Mouse (Mus musculus) myocyte (in vitro differentiated cells): ENCODE data around the gene Ephb4. TPM values are rescaled to one million over a fixed set of nuclear protein-coding genes. Genes with fewer than 3 reads are reported as not detected.

Experiments used
- H3K27me3 ChIP-seq: one replicate; pipeline ENCODE4 v1.6.1; 2011; ENCODE audit not compliant: control insufficient read depth, insufficient read depth, insufficient read length
- H3K36me3 ChIP-seq: one replicate; pipeline ENCODE4 v1.6.1; 2011; ENCODE audit not compliant: control insufficient read depth, insufficient read depth
- H3K4me2 ChIP-seq: one replicate; pipeline ENCODE4 v1.6.1; 2011; ENCODE audit warnings: low read depth, control low read depth
- H3K4me3 ChIP-seq: one replicate; pipeline ENCODE4 v1.5.1; 2011; ENCODE audit warnings: mild to moderate bottlenecking, control low read depth, moderate library complexity
- H3K79me2 ChIP-seq: one replicate; pipeline ENCODE4 v1.6.1; 2011; ENCODE audit not compliant: control insufficient read depth, insufficient read depth
- H3ac ChIP-seq: one replicate; pipeline ENCODE4 v1.6.1; 2011; ENCODE audit not compliant: control insufficient read depth, insufficient read length
- CEBPB ChIP-seq: IDR thresholded peaks from 2 replicates; pipeline ENCODE4 v1.6.1; 2011; ENCODE audit warnings: mild to moderate bottlenecking, moderate library complexity; ENCODE audit not compliant: poor library complexity, insufficient read depth, severe bottlenecking
- E2F4 ChIP-seq: IDR thresholded peaks from one replicate; pipeline ENCODE4 v1.6.1; 2011; ENCODE audit warnings: mild to moderate bottlenecking, control low read depth, moderate library complexity; ENCODE audit not compliant: insufficient read depth
- MAX ChIP-seq: IDR thresholded peaks from one replicate; pipeline ENCODE4 v1.6.1; 2011; ENCODE audit warnings: low read depth, mild to moderate bottlenecking, control low read depth
- MYOD1 ChIP-seq, 3 experiments: IDR thresholded peaks; one replicate each; pipeline ENCODE4 v1.6.1; 2011; ENCODE audit warnings: control low read depth in 2 of 3, low read depth in 2 of 3, mild to moderate bottlenecking in 2 of 3, moderate library complexity in 1 of 3; ENCODE audit not compliant: insufficient read length in 2 of 3, control insufficient read depth in 1 of 3
- MYOG ChIP-seq, 3 experiments: IDR thresholded peaks; one replicate each; pipeline ENCODE4 v1.6.1; 2011; ENCODE audit warnings: control low read depth in 2 of 3, low read depth in 2 of 3, mild to moderate bottlenecking in 2 of 3; ENCODE audit not compliant: insufficient read length in 2 of 3, control insufficient read depth in 1 of 3, insufficient read depth in 1 of 3
- POLR2A ChIP-seq: IDR thresholded peaks from one replicate; pipeline ENCODE4 v1.6.1; 2011; ENCODE audit warnings: low read depth, mild to moderate bottlenecking, control low read depth, moderate library complexity; ENCODE audit not compliant: insufficient read length
- POLR2AphosphoS2 ChIP-seq: IDR thresholded peaks from one replicate; pipeline ENCODE4 v1.6.1; 2011; ENCODE audit warnings: low read depth, control low read depth; ENCODE audit not compliant: insufficient read length
- REST ChIP-seq: IDR thresholded peaks from one replicate; pipeline ENCODE4 v1.6.1; 2011; ENCODE audit warnings: mild to moderate bottlenecking, control low read depth, moderate library complexity; ENCODE audit not compliant: insufficient read depth, insufficient read length
- SRF ChIP-seq: IDR thresholded peaks from one replicate; pipeline ENCODE4 v1.6.1; 2011; ENCODE audit warnings: low read depth; ENCODE audit not compliant: control insufficient read depth, insufficient read length
- TCF12 ChIP-seq: IDR thresholded peaks from one replicate; pipeline ENCODE4 v1.6.1; 2011; ENCODE audit warnings: mild to moderate bottlenecking, control low read depth; ENCODE audit not compliant: poor library complexity, insufficient read depth, severe bottlenecking
- TCF3 ChIP-seq: IDR thresholded peaks from one replicate; pipeline ENCODE4 v1.6.1; 2011; ENCODE audit warnings: low read depth, control low read depth; ENCODE audit not compliant: insufficient read length
- USF1 ChIP-seq: IDR thresholded peaks from one replicate; pipeline ENCODE4 v1.6.1; 2011; ENCODE audit warnings: low read depth, mild to moderate bottlenecking, control low read depth, moderate library complexity
- polyA plus RNA-seq: library from polyadenylated mRNA; unstranded; fragments of >200 nt; fragmentation: generic; extraction: Trizol; gene quantifications from one replicate; pipeline ENCODE4 v1.2.1, GENCODE M21; 2012; ENCODE audit warnings: missing spikeins

Gene Ephb4
- polyA plus RNA-seq, 1 experiment: 17.8 TPM

- TF ChIP-seq MAX: no peak
- TF ChIP-seq USF1: no peak
- no peak for TF ChIP-seq POLR2AphosphoS2
- no peak for TF ChIP-seq TCF3
- no peak for TF ChIP-seq E2F4
- no peak for TF ChIP-seq SRF
- no peak for TF ChIP-seq MYOG (IDR thresholded peaks at IDR 0.05; ENCODE audit: control insufficient read depth in 1 of 3, insufficient read depth in 1 of 3, insufficient read length in 2 of 3, low read depth in 2 of 3)
- no peak for TF ChIP-seq REST
- TF ChIP-seq CEBPB: no peak
- TF ChIP-seq TCF12: no peak
- no peak for TF ChIP-seq POLR2A
- no peak for TF ChIP-seq MYOD1 (IDR thresholded peaks at IDR 0.05; ENCODE audit: control insufficient read depth in 1 of 3, insufficient read length in 2 of 3, low read depth in 2 of 3)
- Histone ChIP-seq H3K36me3 (no peaks in the 10 kb centered on the region), H3K4me2 (no peak overlapping the region), H3K4me3 (no peak overlapping the region), H3ac (no peak overlapping the region), H3K79me2 (no peaks in the 10 kb centered on the region), H3K27me3 (peaks cover 48% of the 10 kb centered on the region)
These were observed 60.6 kb downstream of the Ephb4 start for GRCm38 (mm10) chr5:137410549-137410948.

- peaks cover 42% of the 10 kb centered on the region for H3K27me3 ChIP-seq
These were observed 61.3 kb downstream of the Ephb4 start for GRCm38 (mm10) chr5:137411235-137411634.

GRCm38 (mm10) chr5:137414253-137414652, 64.3 kb downstream of the Ephb4 start:
- Histone ChIP-seq H3K79me2 (no peaks in the 10 kb centered on the region), H3K4me3 (no peak overlapping the region), H3K4me2 (no peak overlapping the region), H3ac (no peak overlapping the region), H3K27me3 (peaks cover 26% of the 10 kb centered on the region), H3K36me3 (no peaks in the 10 kb centered on the region)
- no peak for TF ChIP-seq CEBPB
- no peak for TF ChIP-seq SRF
- TF ChIP-seq MYOG (IDR thresholded peaks at IDR 0.05; ENCODE audit: control insufficient read depth in 1 of 3, insufficient read depth in 1 of 3, insufficient read length in 2 of 3, low read depth in 2 of 3): no peak
- no peak for TF ChIP-seq MAX
- TF ChIP-seq POLR2AphosphoS2: no peak
- TF ChIP-seq MYOD1 (IDR thresholded peaks at IDR 0.05; ENCODE audit: control insufficient read depth in 1 of 3, insufficient read length in 2 of 3, low read depth in 2 of 3): no peak

More at GRCm38 (mm10) chr5:137411235-137411634, 61.3 kb downstream of the Ephb4 start:
- no peaks in the 10 kb centered on the region for H3K36me3 ChIP-seq
- no peak overlapping the region for H3ac ChIP-seq
- H3K4me3 ChIP-seq: no peak overlapping the region
- no peak overlapping the region for H3K4me2 ChIP-seq
- no peak for TF ChIP-seq POLR2AphosphoS2
- no peaks in the 10 kb centered on the region for H3K79me2 ChIP-seq

- Histone ChIP-seq H3K27me3 (peaks cover 19% of the 10 kb centered on the region), H3K4me3 (no peak overlapping the region), H3K4me2 (no peak overlapping the region), H3ac (no peak overlapping the region), H3K79me2 (no peaks in the 10 kb centered on the region), H3K36me3 (no peaks in the 10 kb centered on the region)
- TF ChIP-seq TCF12: no peak
These were observed 69.2 kb downstream of the Ephb4 start for GRCm38 (mm10) chr5:137419105-137419504.

GRCm38 (mm10) chr5:137419841-137420240, 69.9 kb downstream of the Ephb4 start:
- H3K4me3 ChIP-seq: no peak overlapping the region
- no peak overlapping the region for H3ac ChIP-seq
- H3K4me2 ChIP-seq: no peak overlapping the region
- H3K79me2 ChIP-seq: no peaks in the 10 kb centered on the region
- H3K36me3 ChIP-seq: no peaks in the 10 kb centered on the region
- peaks cover 19% of the 10 kb centered on the region for H3K27me3 ChIP-seq
- TF ChIP-seq USF1 (no peak), MAX (no peak), MYOD1 (IDR thresholded peaks at IDR 0.05; ENCODE audit: control insufficient read depth in 1 of 3, insufficient read length in 2 of 3, low read depth in 2 of 3) (no peak), POLR2AphosphoS2 (no peak), POLR2A (no peak), E2F4 (no peak), TCF12 (no peak), CEBPB (no peak), REST (no peak), TCF3 (no peak), SRF (no peak), MYOG (IDR thresholded peaks at IDR 0.05; ENCODE audit: control insufficient read depth in 1 of 3, insufficient read depth in 1 of 3, insufficient read length in 2 of 3, low read depth in 2 of 3) (no peak)

- Histone ChIP-seq H3K79me2 (no peaks in the 10 kb centered on the region), H3K36me3 (no peaks in the 10 kb centered on the region), H3ac (no peak overlapping the region), H3K4me3 (no peak overlapping the region), H3K4me2 (no peak overlapping the region), H3K27me3 (peaks cover 13% of the 10 kb centered on the region)
- TF ChIP-seq POLR2A: no peak
These were observed 75.7 kb downstream of the Ephb4 start for GRCm38 (mm10) chr5:137425648-137426047.

Other genes with a start within 250 kb of the Ephb4 start
- gene Trim56, start 233.9 kb upstream of the Ephb4 start, polyA plus RNA-seq: 5.9 TPM
- gene Muc3, start 200.8 kb upstream of the Ephb4 start, polyA plus RNA-seq: not detected
- not detected for gene Muc3a, start 137.7 kb upstream of the Ephb4 start, polyA plus RNA-seq
- 10.9 TPM for gene Ache, start 62.6 kb upstream of the Ephb4 start, polyA plus RNA-seq
- gene Ufsp1, start 55.5 kb upstream of the Ephb4 start, polyA plus RNA-seq: 9.0 TPM
- gene Srrt, start 42.4 kb upstream of the Ephb4 start, polyA plus RNA-seq: 59.0 TPM
- gene Trip6, start 35.7 kb upstream of the Ephb4 start, polyA plus RNA-seq: 46.2 TPM
- 7.9 TPM for gene Slc12a9, start 16.5 kb upstream of the Ephb4 start, polyA plus RNA-seq
- 0.01 TPM for gene Zan, start 127.0 kb downstream of the Ephb4 start, polyA plus RNA-seq
- gene Pop7, start 152.4 kb downstream of the Ephb4 start, polyA plus RNA-seq: 53.0 TPM
- gene Gigyf1, start 168.4 kb downstream of the Ephb4 start, polyA plus RNA-seq: 9.6 TPM
- not detected for gene Epo, start 183.1 kb downstream of the Ephb4 start, polyA plus RNA-seq
- 632 TPM for gene Gnb2, start 183.4 kb downstream of the Ephb4 start, polyA plus RNA-seq
- gene Actl6b, start 203.4 kb downstream of the Ephb4 start, polyA plus RNA-seq: not detected
- 1.1 TPM for gene Tfr2, start 219.7 kb downstream of the Ephb4 start, polyA plus RNA-seq